Mouse (Mus musculus): ENCODE data around the gene Itpka.
"Not testable (repeated sequence)": the region's sequence is repeated elsewhere in the genome, so short reads cannot be mapped to it uniquely, and the experiment has no call there.

The Itpka gene

GRCm38 (mm10) chr2:119741581-119742411 is at the start of gene Itpka:
Gene Itpka (plus strand): TSS chr2:119742337.
- peak; percentile 67 for DNase-seq (ENCODE audit: low read depth, low spot score)

GRCm38 (mm10) chr2:119694826-119695225 is 47.3 kb upstream of the Itpka start:
- DNase-seq (ENCODE audit: low read depth, low spot score) = no peak

GRCm38 (mm10) chr2:119696111-119696510 is 46.0 kb upstream of the Itpka start:
- DNase-seq (ENCODE audit: low read depth, low spot score) = no peak

- no peak for DNase-seq (ENCODE audit: low read depth, low spot score)
These were observed 43.7 kb upstream of the Itpka start for GRCm38 (mm10) chr2:119698472-119698871.

GRCm38 (mm10) chr2:119699962-119700361 is 42.2 kb upstream of the Itpka start:
- no peak for DNase-seq (ENCODE audit: low read depth, low spot score)

- DNase-seq (ENCODE audit: low read depth, low spot score) = no peak
These were observed 39.0 kb upstream of the Itpka start for GRCm38 (mm10) chr2:119703171-119703570.

GRCm38 (mm10) chr2:119707676-119708075 is 34.5 kb upstream of the Itpka start:
- DNase-seq (ENCODE audit: low read depth, low spot score) = no peak

- no peak for DNase-seq (ENCODE audit: low read depth, low spot score)
These were observed 32.1 kb upstream of the Itpka start for GRCm38 (mm10) chr2:119710011-119710410.

- DNase-seq (ENCODE audit: low read depth, low spot score) = not testable (repeated sequence)
These were observed 26.3 kb upstream of the Itpka start for GRCm38 (mm10) chr2:119715868-119716267.

GRCm38 (mm10) chr2:119721070-119721469 is 21.1 kb upstream of the Itpka start:
- DNase-seq (ENCODE audit: low read depth, low spot score) = no peak

- no peak for DNase-seq (ENCODE audit: low read depth, low spot score)
These were observed 14.2 kb upstream of the Itpka start for GRCm38 (mm10) chr2:119727762-119728416.

- no peak for DNase-seq (ENCODE audit: low read depth, low spot score)
These were observed 11.4 kb upstream of the Itpka start for GRCm38 (mm10) chr2:119730735-119731134.

GRCm38 (mm10) chr2:119737124-119737523 is 5.0 kb upstream of the Itpka start:
- DNase-seq (ENCODE audit: low read depth, low spot score) = no peak

- DNase-seq (ENCODE audit: low read depth, low spot score) = no peak
These were observed 1.6 kb upstream of the Itpka start for GRCm38 (mm10) chr2:119740567-119740966.

GRCm38 (mm10) chr2:119742461-119743175 is 481 bp downstream of the Itpka start:
- DNase-seq (ENCODE audit: low read depth, low spot score) = no peak

- DNase-seq (ENCODE audit: low read depth, low spot score) = no peak
These were observed 1.2 kb downstream of the Itpka start for GRCm38 (mm10) chr2:119743176-119743807.

- no peak for DNase-seq (ENCODE audit: low read depth, low spot score)
These were observed 1.6 kb downstream of the Itpka start for GRCm38 (mm10) chr2:119743808-119744162.

GRCm38 (mm10) chr2:119744163-119745111 is 2.3 kb downstream of the Itpka start:
- no peak for DNase-seq (ENCODE audit: low read depth, low spot score)

GRCm38 (mm10) chr2:119745281-119745680 is 3.1 kb downstream of the Itpka start:
- DNase-seq (ENCODE audit: low read depth, low spot score) = no peak

GRCm38 (mm10) chr2:119747554-119747953 is 5.4 kb downstream of the Itpka start:
- DNase-seq (ENCODE audit: low read depth, low spot score) = no peak

- DNase-seq (ENCODE audit: low read depth, low spot score) = no peak
These were observed 7.1 kb downstream of the Itpka start for GRCm38 (mm10) chr2:119749260-119749659.

Data from mesoderm, embryonic 11.5 days (tissue).